ENCODE assay signal across 24 mouse cellular contexts in the genomic region with DNA sequence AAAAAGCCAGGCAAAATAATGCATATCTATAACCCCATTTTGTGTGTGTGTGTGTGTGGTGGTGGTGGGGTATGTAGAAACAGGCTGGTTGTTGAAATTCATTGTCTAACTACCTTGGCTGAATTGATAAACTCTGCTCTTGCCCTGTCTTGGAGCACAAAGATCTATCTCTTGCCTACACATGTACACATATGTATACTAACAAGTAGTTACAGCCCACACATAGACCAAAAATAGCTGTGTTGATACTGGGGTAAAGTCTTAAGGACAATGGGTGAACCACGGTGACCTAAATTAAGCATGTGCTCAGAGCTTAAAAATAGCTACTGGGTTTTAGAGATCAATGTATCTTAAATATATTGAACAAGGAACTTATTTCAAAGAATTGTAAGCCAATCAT. TPM values are rescaled to one million over a fixed set of nuclear protein-coding genes. Genes with fewer than 3 reads are reported as not detected.
DNase-seq lines count a peak whose midpoint lies in the region; ATAC-seq lines count a peak whose summit lies in the region.
"Had no signal": no experiment of that assay in that cellular context is flagged by ENCODE, and none has a peak within 500 bp of the region (broad histone marks: within the 10 kb centered on the region; RNA-seq: fewer than 3 reads in every experiment).

No protein-coding gene starts in this region.

- peak overlapping the region; percentile 10 to 56; a peak in 3 of 4 replicates for H3K27ac ChIP-seq in heart, embryonic 14.5 days (replicated peaks in 1 of 2; ENCODE audit: control insufficient read depth in 1 of 2, insufficient read depth in 1 of 2, low read depth in 2 of 2, low read length in 2 of 2)
- H3K27ac ChIP-seq in liver, embryonic 16.5 days (ENCODE audit: low read length): no peak overlapping the region
- H3K27ac ChIP-seq: forebrain, embryonic 13.5 days; hindbrain, embryonic 13.5 days; kidney, postnatal 0 days; limb, embryonic 15.5 days; midbrain, embryonic 10.5 days; neural tube, embryonic 15.5 days; stomach, embryonic 15.5 days had no signal

- H3K9me3 ChIP-seq in heart, embryonic 14.5 days (ENCODE audit: control insufficient read depth, low read length): no peaks in the 10 kb centered on the region
- H3K9me3 ChIP-seq in liver, embryonic 16.5 days (replicated peaks; ENCODE audit: control insufficient read depth, low read length): no peaks in the 10 kb centered on the region
- H3K9me3 ChIP-seq: forebrain, embryonic 13.5 days; hindbrain, embryonic 13.5 days; limb, embryonic 15.5 days; neural tube, embryonic 15.5 days; stomach, embryonic 15.5 days had no signal

- H3K4me1 ChIP-seq in heart, embryonic 14.5 days (ENCODE audit: control insufficient read depth in 2 of 2, insufficient read depth in 2 of 2, low read length in 2 of 2): peaks cover 3 to 21% of the 10 kb centered on the region in 2 experiments
- H3K4me1 ChIP-seq in liver, embryonic 16.5 days (ENCODE audit: control insufficient read depth, low read depth, low read length): peaks cover 11% of the 10 kb centered on the region
- H3K4me1 ChIP-seq: hindbrain, embryonic 13.5 days; limb, embryonic 15.5 days; midbrain, embryonic 10.5 days; neural tube, embryonic 15.5 days; stomach, embryonic 15.5 days had no signal

- no peak overlapping the region for H3K4me3 ChIP-seq in heart, embryonic 14.5 days (ENCODE audit: control insufficient read depth in 1 of 2, insufficient read depth in 1 of 2, low read depth in 1 of 2, low read length in 2 of 2)
- no peak overlapping the region for H3K4me3 ChIP-seq in liver, embryonic 16.5 days (ENCODE audit: low read depth, low read length)
- H3K4me3 ChIP-seq: forebrain, embryonic 13.5 days; hindbrain, embryonic 13.5 days; limb, embryonic 15.5 days; midbrain, embryonic 10.5 days; neural tube, embryonic 15.5 days; stomach, embryonic 15.5 days had no signal

- 0 out of 2 replicates have a peak, but pooled peaks cover 4% of the 10 kb centered on the region for H3K36me3 ChIP-seq in heart, embryonic 14.5 days (ENCODE audit: control insufficient read depth, insufficient read depth, low read length)
- no peaks in the 10 kb centered on the region for H3K36me3 ChIP-seq in liver, embryonic 16.5 days (ENCODE audit: control insufficient read depth, insufficient read depth)
- H3K36me3 ChIP-seq: hindbrain, embryonic 13.5 days; neural tube, embryonic 15.5 days; stomach, embryonic 15.5 days had no signal

- DNase-seq in frontal cortex, adult 2 months (ENCODE audit: extremely low spot score in 1 of 2, low spot score in 1 of 2): no peak
- DNase-seq in heart, adult 9 months (ENCODE audit: low spot score in 2 of 2): no peak
- DNase-seq in kidney, postnatal 25 days: no peak
- no peak for DNase-seq in layer of hippocampus, adult 9-10 months (ENCODE audit: low spot score)
- DNase-seq: adrenal gland, postnatal 10 days; cerebellum, adult 2 months; cerebellum, postnatal 25 days; gastrocnemius, postnatal 14 days; kidney, adult 18-20 months; left cerebral cortex, postnatal 4 days; lung, postnatal 4 days; right cerebral cortex, adult 18-20 months; right cerebral cortex, postnatal 4 days had no signal

- H3K4me2 ChIP-seq in heart, embryonic 14.5 days (ENCODE audit: low read length): peak overlapping the region; percentile 31
- no peak overlapping the region for H3K4me2 ChIP-seq in liver, embryonic 16.5 days (ENCODE audit: low read depth, low read length)
- H3K4me2 ChIP-seq: forebrain, embryonic 13.5 days; hindbrain, embryonic 13.5 days; limb, embryonic 15.5 days; neural tube, embryonic 15.5 days; stomach, embryonic 15.5 days had no signal

- H3K9ac ChIP-seq in heart, embryonic 14.5 days (ENCODE audit: low read length): no peak overlapping the region
- no peak overlapping the region for H3K9ac ChIP-seq in liver, embryonic 16.5 days (ENCODE audit: low read depth, low read length)
- H3K9ac ChIP-seq: forebrain, embryonic 13.5 days; hindbrain, embryonic 13.5 days; limb, embryonic 15.5 days; neural tube, embryonic 15.5 days; stomach, embryonic 15.5 days had no signal

- 32% methylated on average over 1 of the region's 1 CpGs for WGBS in heart, embryonic 14.5 days
- 24% methylated on average over 1 of the region's 1 CpGs for WGBS in liver, embryonic 16.5 days (ENCODE audit: insufficient replicate concordance)

- ATAC-seq in frontal cortex, adult (ENCODE audit: low TSS enrichment): peak; percentile 20; the same call in 1 of the 2 replicates
- ATAC-seq in heart, embryonic 14.5 days (ENCODE audit: insufficient number of reproducible peaks, insufficient read depth, low FRiP score, low read depth): no peak
- peak; percentile 12 for ATAC-seq in CD4-positive, CD25-positive, alpha-beta regulatory T cell, adult 4 months
- peak; percentile 27; the same call in 1 of the 2 replicates for ATAC-seq in liver, embryonic 16.5 days (ENCODE audit: low read depth)
- ATAC-seq: forebrain, embryonic 13.5 days had no signal

- no peaks in the 10 kb centered on the region for H3K27me3 ChIP-seq in heart, embryonic 14.5 days (ENCODE audit: control insufficient read depth, insufficient read depth, low read length)
- no peaks in the 10 kb centered on the region for H3K27me3 ChIP-seq in liver, embryonic 16.5 days (ENCODE audit: control insufficient read depth, insufficient read depth, low read depth, low read length)
- H3K27me3 ChIP-seq: forebrain, embryonic 13.5 days; hindbrain, embryonic 13.5 days; limb, embryonic 15.5 days; neural tube, embryonic 15.5 days; stomach, embryonic 15.5 days had no signal

RNA-seq across cellular contexts. Expression of gene Pum2, which starts 10.3 kb away (rescaled TPM):
- 81.4 and 89.6 TPM in 2 replicates for polyA plus RNA-seq in frontal cortex, adult 2 months (2012; rRNA removed)
- 39.6 and 39.7 TPM in 2 replicates for polyA plus RNA-seq in heart, embryonic 14.5 days (2014; fragmentation: Nextera tagmentation; extraction: Ambion mirVana)
- 10 to 100 TPM; 66.0 to 67.0 TPM for polyA plus RNA-seq in CD4-positive, CD25-positive, alpha-beta regulatory T cell, adult 4 months (2017; shearing (Covaris generic))
- 14.0 and 14.5 TPM in 2 replicates for polyA plus RNA-seq in liver, embryonic 16.5 days (2015; fragmentation: Nextera tagmentation; extraction: Ambion mirVana)
